Mouse (Mus musculus): ENCODE measurements at regions not wholly inside any gene's neighbourhood (a gene's known extent, or its start where the extent isn't known, plus 50 kb on each side); places are given as distances from the start of the nearest gene placed in this dataset.
A peak's percentile ranks its signal among the peaks of the same experiment; 100 is the strongest.

GRCm38 (mm10) chr10:115025950-115026349 is 158.9 kb downstream of the Tph2 start:
- ATAC-seq (ENCODE audit: low FRiP score): no peak
- Histone ChIP-seq H3K9me3 (no peaks in the 10 kb centered on the region), H3K27me3 (no peaks in the 10 kb centered on the region), H3K4me3 (replicated peaks) (no peak overlapping the region), H3K27ac (no peak overlapping the region), H3K36me3 (replicated peaks) (no peaks in the 10 kb centered on the region), H3K4me1 (no peaks in the 10 kb centered on the region), H3K9ac (no peak overlapping the region), H3K4me2 (no peak overlapping the region)
- WGBS: 84% methylated on average over 2 of the region's 2 CpGs

- 71% methylated on average over 9 of the region's 9 CpGs for WGBS
- no peaks in the 10 kb centered on the region for H3K27me3 ChIP-seq
- no peak overlapping the region for H3K27ac ChIP-seq
- H3K4me3 ChIP-seq (replicated peaks): no peak overlapping the region
- H3K36me3 ChIP-seq (replicated peaks): no peaks in the 10 kb centered on the region
- no peak overlapping the region for H3K9ac ChIP-seq
- H3K9me3 ChIP-seq: no peaks in the 10 kb centered on the region
- no peak for ATAC-seq (ENCODE audit: low FRiP score)
- no peak overlapping the region for H3K4me2 ChIP-seq
- no peaks in the 10 kb centered on the region for H3K4me1 ChIP-seq
These were observed 165.4 kb downstream of the Tph2 start for GRCm38 (mm10) chr10:115019443-115019842.

- 18% methylated on average over 11 of the region's 11 CpGs for WGBS
These were observed 171.3 kb downstream of the Tph2 start for GRCm38 (mm10) chr10:115013491-115014001.

GRCm38 (mm10) chr10:115012922-115013321 is 171.9 kb downstream of the Tph2 start:
- no peak overlapping the region for H3K9ac ChIP-seq
- no peak overlapping the region for H3K4me2 ChIP-seq
- 0 out of 2 replicates have a peak overlapping the region, but pooled peaks have one; percentile 56 for H3K27ac ChIP-seq
- 65% methylated on average over 6 of the region's 6 CpGs for WGBS
- no peaks in the 10 kb centered on the region for H3K36me3 ChIP-seq (replicated peaks)
- H3K4me3 ChIP-seq (replicated peaks): no peak overlapping the region
- H3K27me3 ChIP-seq: no peaks in the 10 kb centered on the region
- no peaks in the 10 kb centered on the region for H3K9me3 ChIP-seq
- ATAC-seq (ENCODE audit: low FRiP score): 0 out of 2 replicates have a peak, but pooled peaks have one; percentile 32
- peaks cover 14% of the 10 kb centered on the region for H3K4me1 ChIP-seq

More at GRCm38 (mm10) chr10:115013491-115014001, 171.3 kb downstream of the Tph2 start:
- Histone ChIP-seq H3K4me1 (peaks cover 14% of the 10 kb centered on the region), H3K4me2 (peak overlapping the region; percentile 38), H3K9ac (no peak overlapping the region), H3K9me3 (no peaks in the 10 kb centered on the region), H3K27me3 (no peaks in the 10 kb centered on the region), H3K36me3 (replicated peaks) (no peaks in the 10 kb centered on the region), H3K4me3 (replicated peaks) (no peak overlapping the region), H3K27ac (peak overlapping the region; percentile 56; the same call in 1 of the 2 replicates)
- ATAC-seq (ENCODE audit: low FRiP score): peak; percentile 25; the same call in 1 of the 2 replicates

- H3K36me3 ChIP-seq (replicated peaks): no peaks in the 10 kb centered on the region
- no peak overlapping the region for H3K9ac ChIP-seq
- H3K4me1 ChIP-seq: peaks cover 14% of the 10 kb centered on the region
- H3K4me2 ChIP-seq: no peak overlapping the region
- WGBS: 30% methylated on average over 7 of the region's 7 CpGs
- no peak for ATAC-seq (ENCODE audit: low FRiP score)
- no peak overlapping the region for H3K4me3 ChIP-seq (replicated peaks)
- no peak overlapping the region for H3K27ac ChIP-seq
- H3K27me3 ChIP-seq: no peaks in the 10 kb centered on the region
- no peaks in the 10 kb centered on the region for H3K9me3 ChIP-seq
These were observed 172.5 kb downstream of the Tph2 start for GRCm38 (mm10) chr10:115012316-115012715.

- Histone ChIP-seq H3K36me3 (replicated peaks) (no peaks in the 10 kb centered on the region), H3K4me2 (no peak overlapping the region), H3K4me1 (peaks cover 14% of the 10 kb centered on the region), H3K4me3 (replicated peaks) (no peak overlapping the region), H3K9ac (no peak overlapping the region), H3K27ac (no peak overlapping the region), H3K9me3 (no peaks in the 10 kb centered on the region), H3K27me3 (no peaks in the 10 kb centered on the region)
- ATAC-seq (ENCODE audit: low FRiP score): no peak
- 68% methylated on average over 3 of the region's 3 CpGs for WGBS
These were observed 172.9 kb downstream of the Tph2 start for GRCm38 (mm10) chr10:115011911-115012310.

DNA sequence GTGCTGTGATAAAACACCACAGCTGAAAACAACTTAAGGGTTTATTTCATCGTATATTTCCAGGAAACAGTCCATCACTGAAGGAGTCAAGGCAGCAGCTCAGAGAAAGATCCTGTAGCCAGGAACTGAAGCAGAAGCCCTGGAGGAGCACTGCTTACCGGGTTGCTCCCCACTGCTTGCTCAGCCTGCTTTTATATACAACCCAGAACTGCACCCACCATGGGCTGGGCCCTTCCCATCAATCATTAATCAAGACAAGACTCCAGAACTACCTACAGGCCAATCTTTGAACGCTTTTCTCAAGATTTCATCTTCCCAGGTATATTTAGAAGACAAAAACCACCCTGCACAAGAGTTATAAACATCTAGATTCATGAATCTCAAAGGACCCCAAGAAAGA is 188.4 kb downstream of the Tph2 start:
- no peak overlapping the region for H3K4me2 ChIP-seq
- ATAC-seq (ENCODE audit: low FRiP score): no peak
- 75% methylated on average over 3 of the region's 3 CpGs for WGBS

GRCm38 (mm10) chr10:114995211-114995908 is 189.5 kb downstream of the Tph2 start:
- Histone ChIP-seq H3K4me2 (no peak overlapping the region), H3K9me3 (no peaks in the 10 kb centered on the region), H3K9ac (no peak overlapping the region), H3K27me3 (no peaks in the 10 kb centered on the region), H3K4me3 (replicated peaks) (no peak overlapping the region), H3K27ac (no peak overlapping the region), H3K4me1 (no peaks in the 10 kb centered on the region), H3K36me3 (replicated peaks) (no peaks in the 10 kb centered on the region)
- ATAC-seq (ENCODE audit: low FRiP score): no peak
- 82% methylated on average over 3 of the region's 3 CpGs for WGBS

More for the DNA sequence above, 188.4 kb downstream of the Tph2 start:
- Histone ChIP-seq H3K4me3 (replicated peaks) (no peak overlapping the region), H3K27me3 (no peaks in the 10 kb centered on the region), H3K9ac (no peak overlapping the region), H3K9me3 (no peaks in the 10 kb centered on the region), H3K36me3 (replicated peaks) (no peaks in the 10 kb centered on the region), H3K27ac (no peak overlapping the region), H3K4me1 (no peaks in the 10 kb centered on the region)

- WGBS: 90% methylated on average over 8 of the region's 8 CpGs
- no peaks in the 10 kb centered on the region for H3K27me3 ChIP-seq
- no peak overlapping the region for H3K27ac ChIP-seq
- ATAC-seq (ENCODE audit: low FRiP score): no peak
- H3K36me3 ChIP-seq (replicated peaks): no peaks in the 10 kb centered on the region
- H3K9me3 ChIP-seq: no peaks in the 10 kb centered on the region
- no peak overlapping the region for H3K4me2 ChIP-seq
- H3K4me1 ChIP-seq: no peaks in the 10 kb centered on the region
- H3K9ac ChIP-seq: no peak overlapping the region
- no peak overlapping the region for H3K4me3 ChIP-seq (replicated peaks)
These were observed 186.5 kb upstream of the Trhde start for GRCm38 (mm10) chr10:114988453-114989226.

GRCm38 (mm10) chr10:114972364-114972763 is 170.3 kb upstream of the Trhde start:
- H3K27ac ChIP-seq: no peak overlapping the region
- H3K27me3 ChIP-seq: no peaks in the 10 kb centered on the region
- 92% methylated on average over 2 of the region's 2 CpGs for WGBS
- H3K9me3 ChIP-seq: no peaks in the 10 kb centered on the region
- no peak overlapping the region for H3K4me3 ChIP-seq (replicated peaks)
- no peaks in the 10 kb centered on the region for H3K4me1 ChIP-seq
- H3K4me2 ChIP-seq: no peak overlapping the region
- H3K36me3 ChIP-seq (replicated peaks): no peaks in the 10 kb centered on the region
- no peak overlapping the region for H3K9ac ChIP-seq
- no peak for ATAC-seq (ENCODE audit: low FRiP score)

DNA sequence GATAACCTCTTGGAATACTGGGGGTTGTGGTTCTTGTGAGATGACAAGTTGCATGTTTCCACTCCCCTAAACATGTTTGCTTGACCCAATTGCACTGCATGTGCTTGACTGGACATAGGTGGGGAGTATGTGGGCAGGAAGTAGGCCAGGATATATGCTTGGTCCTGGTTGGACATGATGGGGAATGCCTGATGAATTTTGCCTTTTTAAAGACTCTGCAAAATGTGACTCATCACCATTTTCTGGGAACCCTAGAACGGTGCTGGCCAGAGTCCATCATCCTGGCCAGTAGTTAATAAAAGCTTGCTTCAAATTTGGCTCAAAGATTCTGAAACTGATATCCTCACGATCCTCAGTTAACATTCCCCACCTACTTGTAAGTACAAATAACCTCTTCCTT is 161.5 kb upstream of the Trhde start:
- no peak overlapping the region for H3K27ac ChIP-seq
- H3K27me3 ChIP-seq: no peaks in the 10 kb centered on the region
- no peaks in the 10 kb centered on the region for H3K4me1 ChIP-seq
- 93% methylated on average over 2 of the region's 2 CpGs for WGBS
- H3K36me3 ChIP-seq (replicated peaks): no peaks in the 10 kb centered on the region
- no peak overlapping the region for H3K9ac ChIP-seq
- H3K4me2 ChIP-seq: no peak overlapping the region
- H3K9me3 ChIP-seq: no peaks in the 10 kb centered on the region
- no peak for ATAC-seq (ENCODE audit: low FRiP score)
- no peak overlapping the region for H3K4me3 ChIP-seq (replicated peaks)

GRCm38 (mm10) chr10:114957909-114958308 is 155.8 kb upstream of the Trhde start:
- 0 out of 2 replicates have a peak, but pooled peaks cover 2% of the 10 kb centered on the region for H3K4me1 ChIP-seq
- WGBS: 25% methylated on average over 3 of the region's 3 CpGs
- ATAC-seq (ENCODE audit: low FRiP score): no peak

More at GRCm38 (mm10) chr10:114957909-114958308, 155.8 kb upstream of the Trhde start:
- no peak overlapping the region for H3K4me2 ChIP-seq
- H3K27me3 ChIP-seq: no peaks in the 10 kb centered on the region
- H3K27ac ChIP-seq: no peak overlapping the region
- no peak overlapping the region for H3K9ac ChIP-seq
- no peaks in the 10 kb centered on the region for H3K36me3 ChIP-seq (replicated peaks)
- H3K9me3 ChIP-seq: no peaks in the 10 kb centered on the region
- H3K4me3 ChIP-seq (replicated peaks): no peak overlapping the region
